Mouse (Mus musculus): ENCODE data around the gene Rab5if.

DNA sequence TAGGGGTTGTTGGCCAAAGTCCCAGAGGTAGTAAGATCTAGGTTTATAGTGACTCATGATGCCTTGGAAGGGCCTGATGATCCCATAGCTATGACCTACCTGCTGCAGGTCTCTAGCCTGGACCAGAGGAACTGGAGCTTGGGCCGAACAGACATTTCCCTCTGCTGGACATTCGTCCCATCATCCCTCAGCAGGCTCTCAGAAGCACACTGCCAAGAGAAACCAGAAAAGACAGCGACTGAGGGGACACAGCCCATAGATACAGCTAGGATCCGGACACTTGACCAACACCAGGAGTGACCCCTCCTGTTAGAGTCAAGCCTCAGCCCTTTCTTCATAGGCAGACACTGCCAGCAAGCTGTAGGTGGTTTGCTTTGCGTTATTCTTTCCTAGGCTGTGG lies 60.1 kb downstream of the Rab5if start:
- no peak for TF ChIP-seq POLR2A (IDR thresholded peaks at IDR 0.05; ENCODE audit: control insufficient read depth, extremely low read depth, insufficient read depth, low read length, poor library complexity)
- no peak for TF ChIP-seq CTCF (IDR thresholded peaks at IDR 0.05; ENCODE audit: borderline replicate concordance, control insufficient read depth, extremely low read depth, insufficient read depth, low read length, poor library complexity)
